Mouse (Mus musculus): ENCODE results near the gene Tnr.

Gene Tnr

DNA sequence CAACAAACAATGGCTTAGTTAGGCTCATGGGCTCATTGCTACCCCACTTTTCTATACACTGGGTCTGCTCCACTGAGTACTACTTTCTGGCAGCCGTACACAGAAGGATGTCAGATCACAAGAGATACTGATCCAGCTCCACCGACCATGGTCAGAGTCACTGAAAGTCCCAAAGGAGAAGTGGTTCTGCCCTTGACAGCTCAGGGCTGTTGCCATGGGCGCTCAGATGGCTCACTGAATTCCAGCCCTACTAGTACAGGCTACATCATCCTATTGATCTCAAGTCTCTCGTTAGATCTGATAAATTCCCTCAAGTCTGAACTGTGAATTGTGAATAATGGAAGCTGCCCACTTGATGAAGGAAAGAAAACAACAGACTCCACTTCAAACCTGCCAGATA is 207.3 kb downstream of the Tnr start:
- no peak for DNase-seq

DNA sequence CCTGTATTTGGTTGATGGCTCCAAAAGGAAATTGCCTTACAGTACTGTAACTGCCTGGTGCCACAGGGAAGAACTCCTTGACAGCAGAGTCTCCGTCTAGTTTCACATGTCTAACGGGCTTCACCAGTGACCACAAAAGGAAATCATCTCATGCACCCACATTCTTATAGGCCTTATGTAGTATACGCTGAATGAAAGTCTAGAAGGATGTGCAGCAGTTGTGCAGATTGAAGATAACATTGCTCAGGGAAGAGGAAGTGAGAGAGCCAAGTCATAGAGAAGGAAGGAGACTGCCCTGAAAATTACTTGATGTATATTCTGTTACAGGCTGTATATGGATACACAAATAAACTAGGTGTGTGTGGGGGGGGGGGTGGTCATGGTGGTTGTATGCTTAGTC is 211.5 kb downstream of the Tnr start:
- DNase-seq: no peak

DNA sequence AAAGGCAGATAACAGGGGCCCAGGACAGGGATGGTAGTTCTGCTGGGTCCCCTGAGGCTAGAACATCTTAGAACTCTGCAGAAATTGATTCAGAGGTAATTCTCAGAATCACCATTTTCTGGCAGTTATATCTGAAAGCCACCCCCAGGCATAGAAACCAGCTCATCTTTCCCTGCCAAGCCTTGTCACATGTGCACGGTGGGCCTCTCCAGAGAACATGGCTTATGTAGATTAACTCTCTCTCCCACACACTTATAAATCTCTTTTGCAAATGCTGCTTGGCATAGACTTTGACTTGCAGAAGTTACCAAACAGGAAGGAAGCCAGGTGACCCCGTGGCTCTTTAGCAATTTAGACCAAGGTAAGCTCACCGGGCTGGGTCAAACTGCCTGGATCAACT is 215.9 kb downstream of the Tnr start:
- DNase-seq: no peak

DNA sequence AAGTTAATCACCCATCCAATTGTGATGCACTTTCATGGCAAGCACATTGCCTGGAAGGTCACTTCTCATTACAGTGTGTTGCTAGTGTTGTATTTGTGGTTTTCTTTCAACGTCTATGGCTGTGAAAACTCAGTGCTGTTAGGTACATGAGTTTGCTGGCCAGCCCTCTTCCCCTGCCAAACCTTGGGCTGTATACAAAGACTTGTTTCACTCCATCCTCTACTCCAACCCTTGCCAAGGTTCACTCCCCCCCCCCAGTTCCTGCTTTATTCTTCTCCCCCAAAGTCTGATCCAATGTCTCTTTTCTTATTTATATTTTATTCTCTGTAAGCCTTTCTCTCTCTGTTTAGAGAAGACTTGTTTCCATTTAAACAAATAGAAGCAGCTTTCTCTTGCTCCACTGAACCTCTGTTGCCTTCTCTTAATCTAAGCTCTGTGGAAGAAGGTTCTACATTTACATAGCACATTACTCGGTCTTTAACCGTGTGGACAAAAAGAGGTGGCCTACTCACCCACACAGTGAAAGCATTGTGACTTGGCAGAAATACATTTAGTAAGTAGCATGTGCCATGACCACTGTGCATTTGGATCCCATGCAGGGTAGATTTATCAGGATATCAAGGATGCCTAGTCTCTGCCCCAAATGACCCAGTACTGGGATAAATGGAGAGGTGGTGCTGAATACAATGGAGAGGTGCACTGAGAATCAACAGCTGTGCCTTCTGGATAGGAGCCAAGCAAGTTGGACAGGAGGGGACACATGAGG is 217.9 kb downstream of the Tnr start:
- DNase-seq: no peak

DNA sequence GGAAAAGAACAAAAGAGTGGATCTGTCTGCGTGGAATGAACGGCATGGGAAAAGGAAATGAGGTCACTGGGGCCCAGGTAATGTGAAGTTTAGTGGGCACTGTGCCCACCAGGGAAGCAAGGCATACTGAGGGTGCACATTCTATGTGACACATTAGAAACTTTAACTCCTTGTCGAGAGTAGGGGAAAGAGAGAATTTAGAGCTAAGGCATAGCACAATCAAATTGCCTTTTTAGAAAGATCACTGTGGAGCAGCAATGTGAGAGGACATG is 218.4 kb downstream of the Tnr start:
- DNase-seq: no peak

DNA sequence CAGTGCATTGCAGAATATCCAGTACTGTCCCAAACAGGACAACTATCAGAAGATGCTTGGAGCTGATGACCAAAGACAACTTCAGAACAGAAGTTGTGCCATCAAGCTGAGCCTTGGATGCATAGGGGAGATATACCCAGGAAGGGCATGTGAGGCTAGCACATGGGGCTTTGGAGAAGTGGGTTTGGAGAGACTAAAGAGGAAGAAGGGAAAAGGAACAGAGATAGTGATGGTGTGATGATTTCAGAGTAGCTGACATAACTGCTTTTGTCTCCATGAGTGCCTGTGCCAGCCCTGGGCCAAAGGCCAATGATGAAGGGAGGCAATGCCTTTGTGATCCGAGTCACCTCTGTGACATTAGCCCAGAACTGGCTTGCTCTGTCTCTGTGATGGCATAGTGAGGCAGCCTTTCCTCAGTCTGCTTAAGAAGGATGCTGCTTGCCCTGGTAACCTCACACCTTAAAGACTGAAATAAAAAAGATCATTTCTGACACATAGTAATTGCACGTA is 220.2 kb downstream of the Tnr start:
- DNase-seq: no peak

DNA sequence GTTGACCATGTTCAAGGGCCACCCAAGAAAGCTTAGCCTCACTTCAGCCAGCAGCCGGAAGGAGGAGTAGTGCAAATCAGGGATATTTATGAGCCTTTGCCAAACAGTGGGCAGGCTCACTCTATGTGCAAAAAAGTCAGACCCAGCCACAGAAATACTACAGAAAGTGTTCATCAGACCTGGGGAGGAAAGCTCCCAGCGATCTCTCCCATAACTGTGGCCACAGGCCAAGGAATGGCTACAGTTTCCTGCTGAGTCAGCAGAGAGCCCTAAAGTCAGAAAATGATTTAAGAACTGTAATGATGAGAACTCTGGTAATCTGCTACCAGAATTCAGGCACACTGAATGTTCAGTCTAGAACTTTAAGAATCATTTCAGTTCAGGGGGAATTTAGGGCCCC is 221.7 kb downstream of the Tnr start:
- peak; percentile 7 for DNase-seq

DNA sequence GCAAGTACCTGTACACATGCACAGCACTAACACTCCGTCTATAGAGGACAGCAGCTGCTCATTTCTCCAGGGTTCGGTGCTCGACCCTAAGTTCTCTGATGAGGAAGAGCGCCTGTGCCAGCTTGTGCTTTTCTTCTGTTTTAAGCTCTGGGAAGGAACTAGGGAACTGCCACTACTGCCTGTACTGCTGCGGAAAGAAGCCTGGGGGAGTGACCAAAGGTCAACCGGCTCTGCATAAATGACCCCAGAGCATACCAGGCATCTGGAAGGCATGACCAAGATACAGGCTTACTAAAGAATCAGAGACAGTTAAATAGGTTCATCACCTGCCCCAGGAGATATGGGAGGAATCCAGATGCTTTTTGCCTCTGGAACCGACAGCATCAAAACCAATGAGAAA is 224.4 kb downstream of the Tnr start:
- DNase-seq: peak; percentile 10

DNA sequence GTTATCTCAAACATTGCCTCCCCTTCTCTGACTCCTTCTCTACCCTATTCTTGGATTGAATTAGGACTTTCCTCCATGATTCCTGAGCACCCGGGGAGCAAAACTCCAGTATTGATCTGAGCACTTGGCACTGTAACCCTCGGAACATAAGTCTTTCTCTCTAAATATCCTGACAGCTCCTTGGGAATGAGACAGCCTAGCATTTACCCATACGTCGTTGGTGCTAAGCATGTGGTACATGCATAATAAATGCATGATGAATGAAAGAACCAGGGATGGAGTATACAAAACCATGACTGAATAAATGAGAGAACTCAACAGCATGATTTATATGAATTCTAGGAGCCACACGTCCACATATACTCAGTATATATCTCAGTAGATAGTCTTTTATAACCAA is 226.8 kb downstream of the Tnr start:
- DNase-seq: no peak

DNA sequence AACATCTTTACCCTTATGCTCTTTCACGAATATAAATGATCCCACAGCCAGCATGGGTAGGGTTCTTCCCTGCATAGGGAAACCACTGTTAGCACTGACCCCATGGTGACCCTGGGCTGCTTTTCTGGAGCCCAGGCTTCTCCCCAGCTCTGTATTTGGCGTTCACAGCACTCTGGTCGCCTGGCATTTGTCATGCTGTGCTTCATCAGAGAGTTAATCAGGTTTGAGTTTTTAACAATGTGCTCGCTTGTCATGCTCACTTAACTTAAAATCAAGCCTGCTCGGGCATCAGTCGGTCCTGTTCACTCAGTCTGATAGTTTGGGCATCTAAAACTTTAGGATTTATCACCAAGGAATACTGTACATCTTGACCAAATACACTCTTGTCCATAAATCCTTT is 227.3 kb downstream of the Tnr start:
- DNase-seq: no peak

DNA sequence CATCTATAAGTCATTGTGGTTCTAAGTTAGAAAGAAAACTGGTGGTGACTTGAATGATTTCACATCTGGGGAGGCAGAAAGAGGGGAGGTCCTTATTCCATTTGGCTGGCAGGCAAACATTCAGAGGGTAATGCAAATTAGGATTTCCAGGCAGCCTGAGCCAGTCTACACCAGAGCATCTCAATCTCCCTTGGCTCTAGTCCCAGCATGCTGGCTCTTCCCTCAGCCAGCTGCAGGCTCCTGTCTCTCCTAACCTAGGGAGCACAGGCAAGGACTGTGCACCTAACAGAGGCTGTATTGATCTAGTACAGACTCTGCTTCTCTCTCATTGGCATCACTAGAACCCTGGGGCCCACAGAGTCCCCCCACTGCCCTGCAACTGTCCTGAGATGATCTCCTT is 237.4 kb downstream of the Tnr start:
- no peak for DNase-seq

DNA sequence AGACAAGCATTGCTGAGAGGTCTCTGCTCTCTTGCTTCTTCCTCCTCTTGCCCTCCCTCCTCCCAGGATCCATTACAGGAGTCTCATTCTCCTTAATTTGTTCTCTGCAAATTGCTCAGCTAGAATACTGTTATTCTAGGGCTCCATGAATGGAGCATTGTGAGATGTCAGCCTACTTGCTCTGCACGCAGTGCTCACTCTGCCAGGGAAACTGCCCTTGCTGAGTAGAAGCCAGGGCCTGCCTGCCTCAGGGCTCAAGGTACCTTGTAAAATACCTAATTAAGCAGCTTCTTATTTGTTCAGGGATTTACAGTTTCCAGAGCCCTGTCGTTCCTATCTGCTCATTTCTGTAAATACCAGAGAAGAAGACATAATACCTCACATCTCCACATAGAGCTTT is 240.3 kb downstream of the Tnr start:
- no peak for DNase-seq

DNA sequence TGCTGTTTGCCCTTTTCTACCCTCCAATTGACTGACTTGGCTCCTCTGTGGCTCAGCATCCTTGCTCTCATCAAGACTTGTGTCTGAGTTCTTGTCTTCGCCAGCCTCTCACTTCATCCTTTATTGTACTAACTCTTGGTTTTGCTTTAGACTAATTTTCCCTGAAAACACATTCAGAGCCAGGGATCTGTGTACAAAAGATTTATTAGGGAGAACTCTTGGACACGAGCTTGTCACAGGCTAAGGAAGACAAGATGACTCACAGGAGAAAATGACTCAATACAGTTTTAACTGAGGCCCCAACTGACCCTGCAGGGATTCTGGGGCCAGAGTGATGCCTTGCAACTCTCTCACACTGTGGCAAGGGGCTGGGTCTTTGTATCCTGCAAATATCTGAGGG is 241.3 kb downstream of the Tnr start:
- no peak for DNase-seq

DNA sequence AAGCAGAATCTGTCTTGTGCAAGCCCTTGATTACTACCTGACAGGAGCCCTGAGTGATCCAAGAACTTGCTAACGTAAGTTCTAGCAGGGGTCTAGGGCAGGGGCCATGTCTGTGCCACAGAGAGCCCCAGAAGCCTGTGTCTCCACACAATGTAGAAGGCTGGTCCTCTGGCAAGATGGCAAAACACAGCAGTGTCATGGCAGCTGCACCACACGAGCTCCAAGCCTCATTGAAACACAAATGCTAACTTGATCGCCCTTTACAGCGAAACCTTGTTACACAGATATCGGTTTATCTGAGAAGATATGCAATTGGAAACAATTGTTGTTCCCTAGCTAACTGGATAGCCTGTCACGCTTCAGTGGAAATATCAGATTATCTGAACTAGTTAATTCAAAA is 246.4 kb downstream of the Tnr start:
- no peak for DNase-seq

DNA sequence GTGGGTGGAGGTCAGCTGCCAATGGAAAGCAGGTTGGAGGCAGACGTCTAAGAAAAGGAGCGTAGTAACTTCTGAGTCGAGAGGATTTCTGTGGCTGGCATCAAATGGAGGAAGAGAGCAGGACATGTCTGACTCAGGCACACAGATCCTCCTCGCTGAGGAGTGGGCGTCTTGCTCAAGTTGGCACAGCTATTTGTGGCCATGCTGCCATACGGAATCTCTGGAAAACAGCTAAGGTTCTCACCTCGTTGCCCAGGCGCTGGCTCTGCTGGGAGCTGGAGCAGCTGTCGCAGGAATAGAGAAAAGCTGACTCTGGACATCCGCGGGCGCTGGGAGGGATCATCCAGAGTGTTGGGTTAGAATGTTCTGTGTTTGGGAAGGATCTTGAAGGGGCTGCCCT is 250.1 kb downstream of the Tnr start:
- DNase-seq: no peak

DNA sequence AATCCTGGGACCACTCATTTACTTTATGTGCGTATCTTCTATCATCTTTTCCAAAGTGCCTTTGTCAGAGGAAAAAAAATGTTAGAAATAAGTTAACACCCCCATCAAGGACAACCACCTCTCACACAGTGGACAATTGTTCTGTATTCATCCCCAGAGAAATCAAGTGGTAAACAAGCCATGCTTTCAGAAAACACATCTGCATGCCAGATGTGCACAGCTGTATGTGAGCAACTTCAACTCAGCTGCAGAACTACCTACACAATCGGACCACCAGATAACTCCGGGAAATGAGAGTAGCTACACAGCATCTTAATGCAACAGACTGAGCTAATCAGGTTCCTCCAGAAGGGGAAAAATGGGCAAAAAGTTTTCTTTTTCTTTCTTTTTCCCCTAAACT is 251.6 kb downstream of the Tnr start:
- no peak for DNase-seq

DNA sequence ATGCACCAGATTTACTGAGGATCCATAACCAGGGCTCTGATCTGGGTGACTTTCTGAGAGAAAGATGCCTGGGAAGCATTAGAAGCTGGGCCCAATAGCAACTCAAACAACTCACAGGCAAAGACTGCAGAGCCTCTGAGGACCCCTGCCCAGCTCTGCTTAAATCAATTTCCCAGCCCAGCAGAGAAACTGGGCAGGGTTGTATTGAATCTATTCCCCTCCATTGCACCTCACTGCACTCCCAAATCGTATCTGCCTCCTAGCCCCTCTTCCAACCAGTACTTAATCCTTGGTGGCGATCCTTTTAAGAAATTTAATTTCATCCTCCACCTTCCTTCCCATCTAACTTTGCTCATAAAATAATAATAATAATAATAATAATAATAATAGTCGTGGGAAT is 253.5 kb downstream of the Tnr start:
- no peak for DNase-seq

DNA sequence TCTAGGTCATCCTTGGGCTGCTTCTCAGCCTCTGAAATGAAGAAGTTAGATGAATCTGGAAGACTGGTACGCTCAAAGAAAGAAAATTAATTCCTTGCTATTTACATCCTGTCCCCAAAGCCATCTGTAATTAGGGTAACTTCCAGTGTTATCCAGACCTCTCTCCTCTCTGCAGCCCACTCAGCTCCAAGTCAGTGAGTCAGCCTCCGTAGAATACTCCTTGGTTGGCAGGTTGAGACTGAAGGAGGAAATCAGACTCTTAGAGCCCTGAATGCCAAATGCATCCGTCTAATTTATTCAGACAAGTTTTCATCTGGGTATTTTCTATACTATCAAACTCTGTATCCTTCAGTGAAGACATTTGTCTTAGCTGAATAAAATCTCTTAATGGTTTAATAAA is 255.9 kb downstream of the Tnr start:
- DNase-seq: no peak

DNA sequence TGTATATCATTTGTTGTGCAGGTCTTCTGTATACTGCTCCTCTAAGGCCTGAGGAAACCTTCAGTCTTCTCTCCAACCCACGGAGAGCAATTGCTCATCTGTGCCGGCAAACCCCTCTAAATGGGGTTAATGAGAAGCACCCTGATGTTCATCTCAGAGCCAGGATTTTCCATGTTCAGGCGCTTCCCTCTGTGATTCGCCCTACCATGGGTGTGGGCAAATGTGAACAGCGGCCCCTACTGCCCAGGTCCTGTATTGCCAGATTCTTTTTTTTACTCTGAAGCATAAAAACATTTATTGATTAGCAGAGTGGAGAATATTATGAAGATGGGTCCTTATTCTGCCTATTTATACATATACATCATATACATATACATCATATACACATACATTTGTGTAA is 260.3 kb downstream of the Tnr start:
- peak; percentile 22 for DNase-seq

DNA sequence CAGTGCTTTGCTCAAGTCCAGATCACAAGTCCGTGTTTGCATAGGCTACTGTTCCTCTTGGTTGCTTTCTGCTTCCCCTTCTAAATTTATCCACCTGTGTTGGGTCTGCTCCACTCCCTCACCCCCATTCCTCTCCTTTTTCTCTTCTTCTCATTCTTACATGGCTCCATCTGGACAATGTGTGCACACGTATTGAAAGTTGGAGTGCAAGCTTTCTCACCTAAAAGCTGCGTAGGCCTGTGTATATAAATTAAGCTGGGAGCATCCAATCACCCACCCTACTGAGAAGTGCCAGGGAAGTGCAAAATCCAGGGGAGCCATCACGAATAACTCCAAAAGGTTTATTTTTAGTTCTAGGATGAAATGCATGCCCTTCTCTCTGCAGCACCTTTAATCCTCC is 264.7 kb downstream of the Tnr start:
- DNase-seq: no peak

DNA sequence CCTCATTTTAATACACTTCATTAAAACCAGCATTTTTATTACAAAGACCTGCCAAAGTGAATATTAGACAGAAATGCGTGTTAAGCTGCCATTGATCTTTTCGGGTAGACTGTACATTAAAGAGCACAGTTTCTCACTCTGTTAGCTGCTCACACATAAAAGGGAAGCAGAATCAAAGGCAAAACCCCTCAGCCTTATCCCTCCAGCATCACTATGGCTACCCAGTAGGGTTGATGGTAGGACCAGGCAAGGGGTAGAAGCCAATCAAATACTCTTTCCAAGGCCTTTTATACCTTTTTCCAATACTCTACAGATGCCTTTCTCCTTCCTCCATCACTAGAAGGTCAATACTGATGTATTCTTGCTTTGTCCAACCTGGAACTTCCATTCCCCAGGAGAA is 269.0 kb downstream of the Tnr start:
- no peak for DNase-seq

DNA sequence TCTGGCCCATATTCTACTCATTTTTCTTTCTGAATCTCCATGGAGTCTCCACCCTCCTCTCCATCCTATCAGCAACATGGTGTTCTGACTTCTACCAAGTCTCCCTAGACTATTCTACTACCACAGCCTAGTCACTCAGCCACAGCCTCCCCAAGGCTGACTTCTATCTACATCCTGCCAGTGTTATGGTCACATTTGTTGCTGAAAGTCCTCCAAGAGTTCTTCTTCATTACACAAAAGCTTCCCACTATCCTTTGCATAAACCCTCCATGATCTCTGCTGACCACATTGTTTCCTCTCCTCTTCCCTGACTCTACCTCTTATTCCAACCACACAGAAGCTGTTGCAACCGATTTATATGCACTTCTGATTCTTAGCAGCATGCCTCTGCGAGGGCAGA is 272.5 kb downstream of the Tnr start:
- DNase-seq: no peak

DNA sequence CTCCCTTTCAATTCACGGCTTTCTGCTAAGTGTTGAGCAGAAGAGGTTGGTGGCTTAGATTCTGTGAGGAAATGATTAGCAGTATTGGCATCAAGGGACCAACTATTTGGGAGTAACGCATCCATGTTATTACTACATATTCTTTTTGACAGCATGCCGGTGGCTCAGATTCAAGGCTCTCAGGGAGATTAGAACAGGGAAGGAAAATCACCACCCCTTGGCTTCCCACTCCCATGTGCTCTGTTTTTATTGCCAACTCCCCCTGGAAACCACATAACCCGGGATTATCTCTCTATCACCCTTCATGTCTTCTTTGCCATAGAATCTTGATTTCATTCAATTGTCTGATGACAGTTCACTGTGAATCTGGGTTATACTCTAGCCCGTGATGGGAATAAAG is 276.8 kb downstream of the Tnr start:
- no peak for DNase-seq

DNA sequence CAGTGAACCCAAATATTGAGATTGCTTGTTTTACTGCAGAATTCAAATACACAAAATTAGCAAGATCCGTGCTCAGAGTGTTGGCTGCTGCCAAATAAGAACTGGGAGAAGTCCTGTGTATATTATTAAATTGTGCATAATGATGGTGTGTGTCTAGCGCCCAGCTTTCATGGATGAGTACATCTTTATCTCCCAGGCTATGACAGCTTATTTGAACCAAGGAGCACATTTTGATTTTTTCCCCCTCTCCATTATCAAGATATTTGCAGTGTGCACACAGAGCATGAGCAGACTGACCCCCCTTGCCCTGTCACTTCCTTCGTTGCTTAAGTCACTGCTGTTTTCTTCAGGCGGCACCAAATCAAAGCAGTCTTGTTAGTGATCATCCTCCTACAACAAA is 278.2 kb downstream of the Tnr start:
- no peak for DNase-seq

DNA sequence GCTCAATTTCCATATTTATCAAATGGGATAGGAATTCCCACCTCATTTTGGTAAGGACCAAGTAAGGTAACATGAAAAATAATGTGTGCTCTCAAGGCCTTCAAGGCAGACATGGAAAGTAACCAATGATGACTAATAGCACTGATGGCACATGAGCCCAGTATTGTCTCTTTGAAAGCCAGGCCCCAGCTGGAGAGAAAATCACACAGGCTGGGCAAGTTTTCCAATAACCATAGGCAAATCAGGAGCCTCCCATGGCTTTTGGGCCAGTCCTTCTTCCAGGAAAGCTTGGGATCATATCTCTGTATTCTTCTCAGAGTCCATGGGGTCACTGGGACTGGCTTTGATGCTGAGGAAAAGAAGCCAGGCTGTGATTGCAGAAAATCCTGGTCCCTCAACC is 280.1 kb downstream of the Tnr start:
- DNase-seq: no peak

DNA sequence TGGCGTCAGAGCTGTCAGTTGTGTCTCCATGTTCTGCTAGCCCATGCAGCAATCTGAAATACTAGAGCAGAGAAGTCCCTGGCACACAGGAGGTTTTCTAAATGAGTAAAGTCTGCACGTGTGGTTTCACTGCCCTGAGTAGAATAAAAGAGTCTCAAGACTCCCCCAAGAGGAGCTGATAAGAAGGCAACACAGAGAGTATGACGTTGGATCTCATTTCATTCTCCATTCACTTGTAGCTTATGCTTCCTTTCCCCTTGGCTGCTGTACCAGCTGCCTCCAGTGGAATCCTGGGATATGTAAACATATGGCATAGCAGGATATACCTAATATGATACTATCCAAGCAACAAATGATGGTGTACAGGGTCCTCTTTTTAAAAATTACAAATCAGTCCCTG is 285.9 kb downstream of the Tnr start:
- DNase-seq: no peak
